8 mouse cellular contexts compared by ENCODE assay signal in the genomic region with DNA sequence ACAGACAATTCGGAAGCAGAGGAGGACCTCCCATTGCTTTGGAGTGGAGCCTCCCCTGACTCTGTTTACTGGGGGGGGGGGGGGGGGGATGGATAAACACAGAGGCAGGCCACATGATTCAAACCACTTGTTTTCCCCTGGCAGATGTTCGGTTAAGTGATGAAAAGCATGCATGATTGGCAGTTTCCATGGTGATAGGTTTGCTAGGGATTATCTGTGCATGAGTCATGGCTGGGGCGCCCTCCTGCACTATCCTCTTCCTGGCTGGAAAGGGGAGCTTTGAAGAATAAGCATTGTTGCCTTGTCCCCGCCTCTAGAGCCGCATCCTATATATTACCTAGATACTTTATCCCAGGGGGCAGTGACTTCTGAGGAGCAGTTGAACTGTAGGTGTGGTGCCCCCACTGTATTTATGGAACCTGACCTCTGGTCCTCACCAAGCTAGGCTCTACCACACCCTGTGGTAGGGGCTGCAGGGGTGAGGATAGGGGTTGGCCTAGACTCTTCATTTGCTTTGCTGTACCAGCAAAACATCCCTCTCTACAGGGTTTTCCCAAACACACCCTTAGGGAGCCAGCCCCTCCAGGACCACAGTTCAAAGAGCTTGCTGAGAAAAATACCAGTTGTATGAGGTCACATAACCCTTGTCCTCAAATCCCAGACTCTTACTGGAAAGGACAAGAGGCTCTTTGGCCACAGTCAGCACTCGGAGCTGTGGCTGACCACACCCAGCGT.
DNase-seq lines count a peak whose midpoint lies in the region; ATAC-seq lines count a peak whose summit lies in the region.

No protein-coding gene starts in this region.

- 0 out of 2 replicates have a peak, but pooled peaks have one; percentile 52 for ATAC-seq in kidney, embryonic 16.5 days (ENCODE audit: low FRiP score, low TSS enrichment)

- DNase-seq in kidney, adult 9 months = no peak
- peak; percentile 84 for DNase-seq in heart, embryonic 10.5 days (ENCODE audit: low spot score)
- peak; percentile 31 for DNase-seq in lung, postnatal 10 days
- DNase-seq in yolk sac, embryonic 10.5 days (ENCODE audit: low spot score) = peak; percentile 42
- DNase-seq in cerebellum, postnatal 36 days = no peak
- DNase-seq in right cerebral cortex, postnatal 10 days (ENCODE audit: low spot score in 2 of 2) = no peak

- H3K9ac ChIP-seq in kidney, embryonic 16.5 days (replicated peaks; ENCODE audit: low read length) = no peak overlapping the region

- H3K4me3 ChIP-seq in kidney, embryonic 16.5 days (ENCODE audit: low read length) = no peak overlapping the region
- H3K4me3 ChIP-seq in brown adipose tissue, adult 24 weeks (ENCODE audit: insufficient read depth, low read depth, low read length) = no peak overlapping the region
- H3K4me3 ChIP-seq in heart, embryonic 10.5 days = no peak overlapping the region; the same call in 1 of the 2 replicates

- no peaks in the 10 kb centered on the region for H3K27me3 ChIP-seq in kidney, embryonic 16.5 days (ENCODE audit: insufficient read depth, low read length)
- H3K27me3 ChIP-seq in heart, embryonic 10.5 days (ENCODE audit: insufficient read depth, poor library complexity, severe bottlenecking) = no peaks in the 10 kb centered on the region

- H3K9me3 ChIP-seq in kidney, embryonic 16.5 days (ENCODE audit: low read length) = no peaks in the 10 kb centered on the region
- H3K9me3 ChIP-seq in heart, embryonic 10.5 days = no peaks in the 10 kb centered on the region

- peaks cover 25% of the 10 kb centered on the region for H3K4me1 ChIP-seq in kidney, embryonic 16.5 days (ENCODE audit: insufficient read depth, low read length)
- H3K4me1 ChIP-seq in brown adipose tissue, adult 24 weeks (ENCODE audit: control insufficient read depth, insufficient read depth, insufficient read length, low read length) = peaks cover 7% of the 10 kb centered on the region
- H3K4me1 ChIP-seq in heart, embryonic 10.5 days = peaks cover 46% of the 10 kb centered on the region

- WGBS in kidney, embryonic 16.5 days = 61% methylated on average over 7 of the region's 7 CpGs
- 33% methylated on average over 7 of the region's 7 CpGs for WGBS in heart, embryonic 10.5 days

- H3K27ac ChIP-seq in kidney, embryonic 16.5 days (ENCODE audit: low read length) = no peak overlapping the region
- H3K27ac ChIP-seq in brown adipose tissue, adult 24 weeks (replicated peaks; ENCODE audit: low read depth, low read length) = peak overlapping the region; percentile 83
- peak overlapping the region; percentile 75 for H3K27ac ChIP-seq in heart, embryonic 10.5 days

- no peak overlapping the region for H3K4me2 ChIP-seq in kidney, embryonic 16.5 days (replicated peaks; ENCODE audit: low read depth, low read length)

- H3K36me3 ChIP-seq in kidney, embryonic 16.5 days (ENCODE audit: insufficient read depth, low read length) = no peaks in the 10 kb centered on the region
- H3K36me3 ChIP-seq in heart, embryonic 10.5 days = no peaks in the 10 kb centered on the region

Comparison
In these comparisons a context has a peak if more than half of its experiments do, and no peak if none do; other contexts are left out.
1. DNase-seq: peak in heart, embryonic 10.5 days (single experiment), lung, postnatal 10 days (single experiment) and yolk sac, embryonic 10.5 days (single experiment); none in kidney, adult 9 months (single experiment), cerebellum, postnatal 36 days (0 of 2) and right cerebral cortex, postnatal 10 days (0 of 2).